Mouse (Mus musculus) lung, adult 2 months (tissue): ENCODE data around the gene Kcnj10.

Source experiments
- CTCF ChIP-seq: fragments of 200-500 bp; IDR thresholded peaks from 2 replicates; pipeline ENCODE4 v1.5.1; 2011; ENCODE audit warnings: mild to moderate bottlenecking, low read length, control low read depth; ENCODE audit not compliant: insufficient read depth
- POLR2A ChIP-seq: fragments of 200-500 bp; IDR thresholded peaks from 2 replicates; pipeline ENCODE4 v1.6.1; 2011; ENCODE audit warnings: low read depth, mild to moderate bottlenecking, control low read depth, low read length, borderline replicate concordance; ENCODE audit errors: extremely low read depth

DNA sequence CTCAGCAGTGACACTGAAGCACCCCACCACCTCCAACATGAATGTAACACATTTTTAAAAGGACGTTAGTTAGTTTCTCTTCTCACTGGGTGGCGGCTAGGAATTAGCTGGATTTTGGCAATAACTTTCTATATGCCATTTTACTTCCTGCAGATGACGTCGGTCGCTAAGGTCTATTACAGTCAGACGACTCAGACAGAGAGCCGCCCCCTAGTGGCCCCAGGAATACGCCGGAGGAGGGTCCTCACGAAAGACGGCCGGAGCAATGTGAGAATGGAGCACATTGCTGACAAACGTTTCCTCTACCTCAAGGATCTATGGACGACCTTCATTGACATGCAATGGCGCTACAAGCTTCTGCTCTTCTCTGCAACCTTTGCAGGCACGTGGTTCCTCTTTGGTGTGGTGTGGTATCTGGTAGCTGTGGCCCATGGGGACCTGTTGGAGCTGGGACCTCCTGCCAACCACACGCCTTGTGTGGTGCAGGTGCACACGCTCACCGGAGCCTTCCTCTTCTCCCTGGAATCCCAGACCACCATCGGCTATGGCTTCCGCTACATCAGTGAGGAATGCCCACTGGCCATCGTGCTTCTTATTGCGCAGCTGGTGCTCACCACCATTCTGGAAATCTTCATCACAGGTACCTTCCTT lies 27.9 kb downstream of the Kcnj10 start:
- TF ChIP-seq CTCF, result 0 out of 2 replicates have a peak, but pooled peaks have one; percentile 12
- TF ChIP-seq POLR2A, result no peak
